Comparison of ENCODE assay signal across 11 mouse cellular contexts in the genomic region with DNA sequence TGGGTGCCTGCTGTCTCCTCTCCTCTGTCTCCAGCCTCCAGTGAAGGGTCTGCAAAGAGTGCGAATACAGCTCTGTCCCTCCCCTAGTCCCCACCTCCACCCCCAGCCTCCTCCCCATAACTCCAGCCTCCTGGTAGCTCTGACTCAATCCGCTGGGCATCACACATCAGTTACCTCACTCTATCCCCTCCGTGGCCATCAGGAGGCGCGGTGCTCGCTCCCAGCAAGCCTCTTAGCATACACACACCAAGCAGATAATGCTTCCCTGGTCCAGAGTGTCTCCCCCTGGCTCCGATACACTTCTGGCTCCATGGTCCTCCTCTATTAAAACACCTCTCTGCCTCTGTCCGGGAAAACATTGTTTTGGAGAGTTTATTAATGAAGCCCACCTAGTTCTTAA. TPM values are rescaled to one million over a fixed set of nuclear protein-coding genes. Genes with fewer than 3 reads are reported as not detected.
DNase-seq lines count a peak whose midpoint lies in the region; ATAC-seq lines count a peak whose summit lies in the region.
"Had no signal": no experiment of that assay in that cellular context is flagged by ENCODE, and none has a peak within 500 bp of the region (broad histone marks: within the 10 kb centered on the region; RNA-seq: fewer than 3 reads in every experiment).

No protein-coding gene starts in this region.

- 0 out of 2 replicates have a peak, but pooled peaks cover 4% of the 10 kb centered on the region for H3K27me3 ChIP-seq in midbrain, embryonic 13.5 days
- no peaks in the 10 kb centered on the region for H3K27me3 ChIP-seq in midbrain, embryonic 15.5 days (replicated peaks)
- H3K27me3 ChIP-seq: intestine, embryonic 15.5 days had no signal

- peak; percentile 12 to 39 for DNase-seq in heart, postnatal 10 days
- no peak for DNase-seq in heart, postnatal 25 days (ENCODE audit: low spot score)
- DNase-seq in embryo, embryonic 9.5 days (ENCODE audit: extremely low spot score) = peak; percentile 60
- DNase-seq in retina, postnatal 1 day = peak; percentile 63
- DNase-seq in right cerebral cortex, postnatal 25 days = no peak
- DNase-seq: cerebellum, postnatal 36 days; thymus, postnatal 25 days had no signal

- ATAC-seq in midbrain, embryonic 13.5 days = peak; percentile 9; the same call in 1 of the 2 replicates
- ATAC-seq in midbrain, embryonic 15.5 days (replicated peaks) = no peak
- ATAC-seq in CD4-positive, CD25-positive, alpha-beta regulatory T cell, adult 4 months = no peak
- ATAC-seq: intestine, embryonic 15.5 days had no signal

- intact Hi-C loops in heart, postnatal 10 days (cut with DNase I) = no loop called here
- intact Hi-C loops in heart, postnatal 25 days (cut with DNase I) = no loop called here

- H3K4me2 ChIP-seq in midbrain, embryonic 13.5 days (replicated peaks) = no peak overlapping the region
- H3K4me2 ChIP-seq in midbrain, embryonic 15.5 days = no peak overlapping the region
- H3K4me2 ChIP-seq: intestine, embryonic 15.5 days had no signal

- no peaks in the 10 kb centered on the region for H3K36me3 ChIP-seq in midbrain, embryonic 13.5 days
- no peaks in the 10 kb centered on the region for H3K36me3 ChIP-seq in midbrain, embryonic 15.5 days (replicated peaks)
- H3K36me3 ChIP-seq: intestine, embryonic 15.5 days had no signal

- peaks cover 19% of the 10 kb centered on the region for H3K4me1 ChIP-seq in midbrain, embryonic 13.5 days (replicated peaks)
- peaks cover 13% of the 10 kb centered on the region for H3K4me1 ChIP-seq in midbrain, embryonic 15.5 days

- no peak overlapping the region for H3K4me3 ChIP-seq in midbrain, embryonic 13.5 days (replicated peaks)
- H3K4me3 ChIP-seq in midbrain, embryonic 15.5 days = no peak overlapping the region
- H3K4me3 ChIP-seq: intestine, embryonic 15.5 days had no signal

- H3K27ac ChIP-seq in midbrain, embryonic 13.5 days = no peak overlapping the region
- no peak overlapping the region for H3K27ac ChIP-seq in midbrain, embryonic 15.5 days
- H3K27ac ChIP-seq: intestine, embryonic 15.5 days had no signal

- H3K9ac ChIP-seq in midbrain, embryonic 13.5 days (replicated peaks) = no peak overlapping the region
- no peak overlapping the region for H3K9ac ChIP-seq in midbrain, embryonic 15.5 days
- H3K9ac ChIP-seq: intestine, embryonic 15.5 days had no signal

- no peaks in the 10 kb centered on the region for H3K9me3 ChIP-seq in midbrain, embryonic 13.5 days
- no peaks in the 10 kb centered on the region for H3K9me3 ChIP-seq in midbrain, embryonic 15.5 days
- H3K9me3 ChIP-seq: intestine, embryonic 15.5 days had no signal

- 10% methylated on average over 8 of the region's 8 CpGs for WGBS in midbrain, embryonic 13.5 days
- 8% methylated on average over 8 of the region's 8 CpGs for WGBS in midbrain, embryonic 15.5 days

RNA-seq across cellular contexts. Expression of a gene that starts 17.5 kb away (rescaled TPM):
- total RNA-seq in heart, postnatal 10 days (2021) = 1 to 10 TPM in 1 of 2 experiments, under 1 TPM in 1; 0.79 to 1.2 TPM
- total RNA-seq in heart, postnatal 25 days (2021) = under 1 TPM; 0.64 to 0.68 TPM
- 5.5 and 6.8 TPM in 2 replicates for polyA plus RNA-seq in midbrain, embryonic 13.5 days (2015; fragmentation: Nextera tagmentation; extraction: Ambion mirVana)
- polyA plus RNA-seq in midbrain, embryonic 15.5 days (2015; fragmentation: Nextera tagmentation; extraction: Ambion mirVana) = 6.2 and 6.8 TPM in 2 replicates
- not detected for polyA plus RNA-seq in CD4-positive, CD25-positive, alpha-beta regulatory T cell, adult 4 months (2017; shearing (Covaris generic))

RNA-seq across cellular contexts. Expression of a gene that starts 45.3 kb away (rescaled TPM):
- total RNA-seq in heart, postnatal 10 days (2021) = 1 to 10 TPM; 7.9 to 8.6 TPM
- 1 to 10 TPM; 6.1 to 6.6 TPM for total RNA-seq in heart, postnatal 25 days (2021)
- 32.1 and 32.6 TPM in 2 replicates for polyA plus RNA-seq in midbrain, embryonic 13.5 days (2015; fragmentation: Nextera tagmentation; extraction: Ambion mirVana)
- 26.2 and 29.8 TPM in 2 replicates for polyA plus RNA-seq in midbrain, embryonic 15.5 days (2015; fragmentation: Nextera tagmentation; extraction: Ambion mirVana)
- polyA plus RNA-seq in CD4-positive, CD25-positive, alpha-beta regulatory T cell, adult 4 months (2017; shearing (Covaris generic)) = under 1 TPM in 1 of 2 experiments, not detected in 1; 0.56 TPM

RNA-seq across cellular contexts. Expression of a gene that starts 58.8 kb away (rescaled TPM):
- total RNA-seq in heart, postnatal 10 days (2021) = not detected
- total RNA-seq in heart, postnatal 25 days (2021) = not detected
- polyA plus RNA-seq in midbrain, embryonic 13.5 days (2015; fragmentation: Nextera tagmentation; extraction: Ambion mirVana) = 8.4 and 11.2 TPM in 2 replicates
- polyA plus RNA-seq in midbrain, embryonic 15.5 days (2015; fragmentation: Nextera tagmentation; extraction: Ambion mirVana) = 19.6 and 20.2 TPM in 2 replicates
- under 1 TPM; 0.24 to 0.44 TPM for polyA plus RNA-seq in CD4-positive, CD25-positive, alpha-beta regulatory T cell, adult 4 months (2017; shearing (Covaris generic))

Comparison
In these comparisons a context has a peak if more than half of its experiments do, and no peak if none do; other contexts are left out.
1. DNase-seq: peak in heart, postnatal 10 days (2 of 2), embryo, embryonic 9.5 days (single experiment) and retina, postnatal 1 day (single experiment); none in heart, postnatal 25 days (single experiment) and right cerebral cortex, postnatal 25 days (single experiment).
2. RNA of a gene that starts 45.3 kb away (polyA plus RNA-seq): 32.1 to 32.6 TPM in midbrain, embryonic 13.5 days and 26.2 to 29.8 TPM in midbrain, embryonic 15.5 days; 0.56 TPM in CD4-positive, CD25-positive, alpha-beta regulatory T cell, adult 4 months; every median in the first group is over 10 times any median in the second.